Mouse (Mus musculus): ENCODE data around the gene Msi1. TPM values are rescaled to one million over a fixed set of nuclear protein-coding genes. Genes with fewer than 3 reads are reported as not detected.

Gene Msi1
- total RNA-seq, 2 experiments from 2014 or later, result 15.9 to 16.2 TPM

DNA sequence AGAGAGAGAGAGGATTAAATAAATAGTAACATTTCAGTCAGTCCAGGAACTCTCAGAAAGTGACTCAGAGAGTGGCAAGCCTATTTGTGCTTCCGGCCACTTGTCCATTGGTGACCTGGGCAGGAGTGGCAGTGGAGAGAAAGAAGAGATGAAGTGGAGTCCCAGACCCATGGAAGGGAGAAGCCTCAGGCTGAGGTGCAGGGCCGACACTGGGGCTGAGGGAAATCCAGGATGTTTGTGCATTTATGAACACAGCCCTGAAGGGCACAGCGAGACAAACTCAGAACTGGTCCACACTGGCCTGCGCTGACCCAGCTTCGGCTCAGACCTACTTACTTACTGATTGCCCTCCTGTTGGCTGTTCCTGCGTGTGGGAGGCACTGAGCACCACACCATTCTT lies 40.4 kb downstream of the Msi1 start:
- no peak for DNase-seq

DNA sequence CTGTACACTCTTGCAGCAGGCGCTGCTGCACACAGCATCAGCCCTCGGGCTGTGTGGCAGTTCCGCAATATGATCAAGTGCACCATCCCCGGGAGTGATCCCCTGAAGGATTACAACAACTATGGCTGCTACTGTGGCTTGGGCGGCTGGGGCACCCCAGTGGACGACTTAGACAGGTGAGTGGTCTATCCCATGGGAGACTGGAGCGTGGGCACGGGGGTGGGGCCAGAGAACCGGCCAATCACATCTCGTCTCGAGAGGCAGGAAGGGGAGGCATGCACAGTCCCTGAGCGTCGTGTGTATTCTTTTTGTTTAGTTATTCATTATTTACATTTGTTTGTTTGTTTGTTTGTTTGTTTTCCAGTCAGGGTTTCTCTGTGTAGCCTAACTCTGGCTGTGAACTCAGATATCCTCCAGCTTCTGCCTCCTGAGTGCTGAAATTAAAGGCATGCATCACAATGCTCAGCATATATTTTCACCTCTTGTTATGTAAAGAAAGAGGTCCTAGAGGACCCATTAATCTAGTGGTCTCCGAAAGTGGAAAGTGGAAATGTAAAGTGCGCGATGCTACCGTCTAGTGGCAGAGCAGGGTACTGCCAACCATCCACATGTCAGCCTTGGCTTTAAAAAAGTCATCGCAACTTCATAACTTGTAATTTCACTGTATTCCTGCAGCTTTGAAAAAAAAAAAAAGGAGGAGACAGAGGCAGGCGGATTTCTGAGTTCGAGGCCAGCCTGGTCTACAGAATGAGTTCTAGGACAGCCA lies 41.5 kb downstream of the Msi1 start:
- DNase-seq, result peak; percentile 78

DNA sequence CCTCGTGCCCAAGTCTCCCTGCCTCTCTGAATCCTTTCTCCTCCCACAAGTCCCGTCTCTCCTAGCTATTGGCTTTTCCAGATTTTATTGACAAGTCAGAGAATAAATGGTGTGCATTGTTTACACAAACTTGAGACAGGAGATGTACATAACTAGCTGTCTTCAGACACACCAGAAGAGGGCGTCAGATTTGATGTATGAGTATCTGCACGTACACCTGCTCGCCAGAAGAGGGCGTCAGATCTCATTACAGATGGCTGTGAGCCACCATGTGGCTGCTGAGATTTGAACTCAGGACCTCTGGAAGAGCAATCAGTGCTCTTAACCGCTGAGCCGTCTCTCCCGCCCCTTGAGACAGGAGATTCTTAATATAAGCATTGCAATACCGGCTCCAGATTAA lies 43.8 kb downstream of the Msi1 start:
- no peak for DNase-seq

DNA sequence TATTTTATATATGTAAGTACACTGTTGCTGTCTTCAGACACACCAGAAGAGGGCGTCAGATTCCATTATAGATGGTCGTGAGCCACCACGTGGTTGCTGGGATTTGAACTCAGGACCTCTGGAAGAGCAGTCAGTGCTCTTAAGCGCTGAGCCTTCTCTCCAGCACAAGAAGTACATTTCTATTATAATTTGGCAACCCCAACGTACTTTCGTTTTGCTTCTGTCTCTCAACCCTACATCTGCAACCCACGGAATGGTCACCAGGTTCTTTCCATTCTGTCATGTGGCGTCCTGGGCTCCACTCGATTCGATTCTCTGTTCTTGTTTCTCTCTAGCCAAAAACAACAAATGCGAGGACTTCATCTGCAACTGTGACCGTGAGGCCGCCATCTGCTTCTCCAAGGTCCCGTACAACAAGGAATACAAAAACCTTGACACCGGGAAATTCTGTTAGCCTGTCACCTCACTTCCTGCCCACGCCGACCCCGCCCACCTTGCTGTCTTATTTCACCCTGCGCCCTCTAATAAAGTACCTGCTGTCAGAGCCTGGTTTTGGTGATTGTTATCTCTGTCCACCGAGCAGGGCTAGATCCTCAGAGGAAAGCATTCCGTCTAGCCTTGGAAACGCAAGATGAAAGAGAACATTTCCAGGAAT lies 44.9 kb downstream of the Msi1 start:
- DNase-seq, result peak; percentile 68

DNA sequence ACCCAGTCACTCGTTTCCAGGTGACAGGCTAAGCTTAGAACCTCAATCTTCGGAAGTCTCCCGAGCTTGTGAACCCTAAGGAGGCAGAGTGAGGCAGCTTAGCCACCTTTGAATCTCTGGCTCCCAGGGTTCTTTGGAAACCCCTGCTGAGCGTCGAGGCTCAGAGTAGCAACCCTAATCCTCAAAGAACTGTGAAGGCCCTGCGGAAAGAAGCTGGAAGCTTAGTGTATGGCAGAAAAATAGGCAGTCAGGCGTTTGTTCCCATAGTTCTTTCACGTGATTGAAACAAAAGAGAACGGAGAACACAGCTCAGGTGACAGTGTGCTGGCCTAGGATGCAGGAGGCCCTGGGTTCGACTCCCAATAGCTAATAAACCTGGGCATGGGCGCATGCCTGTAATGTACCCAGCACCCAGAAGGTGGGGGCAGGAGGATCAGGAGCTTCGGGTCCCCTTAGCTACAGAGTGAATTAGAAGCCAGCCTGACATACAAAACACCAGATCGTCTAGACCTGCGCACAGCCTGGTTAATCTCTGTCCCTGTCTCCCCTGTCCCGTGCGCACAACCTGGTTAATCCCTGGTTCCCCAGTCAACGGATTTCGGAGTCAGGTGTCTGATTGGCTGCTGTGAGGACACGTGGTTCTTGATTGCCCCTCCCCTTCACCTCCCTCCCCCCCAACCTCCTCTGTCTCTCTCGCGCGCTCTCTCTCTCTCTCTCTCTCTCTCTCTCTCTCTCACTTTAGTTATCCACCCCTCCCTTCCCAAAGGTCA lies 46.1 kb downstream of the Msi1 start:
- peak; percentile 64 for DNase-seq

DNA sequence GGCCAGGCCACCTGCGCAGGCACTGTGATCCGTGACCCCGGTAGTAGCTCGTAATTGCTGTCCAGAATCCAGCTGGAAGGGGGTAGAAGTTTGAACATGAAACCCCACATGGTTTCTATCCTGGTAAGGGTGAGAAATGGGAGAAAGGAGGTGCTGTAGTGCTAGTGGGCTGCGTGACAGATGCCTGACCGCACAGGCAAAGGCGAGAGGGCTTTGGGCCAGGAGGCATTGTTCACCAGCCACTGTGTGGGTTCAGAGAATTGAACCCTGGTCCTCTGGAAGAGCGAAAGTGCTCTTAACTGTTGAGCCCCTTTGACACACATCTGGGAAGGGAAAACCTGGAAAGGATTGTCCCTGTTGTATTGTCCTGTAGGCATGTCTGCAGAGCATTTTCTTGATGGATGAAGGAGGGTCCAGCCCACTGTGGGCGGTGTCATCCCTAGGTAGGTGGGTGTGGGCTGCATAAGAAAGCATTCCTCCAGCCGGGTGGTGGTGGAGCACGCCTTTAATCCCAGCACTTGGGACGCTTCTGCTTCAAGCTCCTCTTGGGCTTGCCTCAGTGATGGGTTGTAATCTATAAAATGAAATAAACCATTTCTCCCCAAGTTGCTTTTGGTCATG lies 46.8 kb downstream of the Msi1 start:
- no peak for DNase-seq

DNA sequence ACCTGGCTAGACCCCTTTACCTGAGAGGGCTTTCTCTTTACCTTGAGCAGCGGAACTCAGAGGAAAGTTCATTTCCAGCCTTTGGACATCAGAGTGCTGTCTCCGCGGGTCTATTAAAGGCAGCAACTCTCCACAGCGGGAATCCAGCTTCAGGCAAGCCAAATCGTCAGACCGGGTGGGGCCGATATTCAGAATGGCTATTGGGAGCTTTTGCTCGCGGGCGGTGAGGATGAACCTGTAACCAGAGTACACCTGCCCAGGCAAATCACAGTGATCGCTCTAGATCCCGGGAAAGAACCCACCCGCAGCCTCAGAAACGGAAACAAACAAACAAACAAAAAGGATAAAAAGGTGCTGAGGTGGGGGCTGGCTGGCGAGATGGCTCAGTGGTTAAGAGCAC lies 50.2 kb downstream of the Msi1 start:
- DNase-seq, result no peak

DNA sequence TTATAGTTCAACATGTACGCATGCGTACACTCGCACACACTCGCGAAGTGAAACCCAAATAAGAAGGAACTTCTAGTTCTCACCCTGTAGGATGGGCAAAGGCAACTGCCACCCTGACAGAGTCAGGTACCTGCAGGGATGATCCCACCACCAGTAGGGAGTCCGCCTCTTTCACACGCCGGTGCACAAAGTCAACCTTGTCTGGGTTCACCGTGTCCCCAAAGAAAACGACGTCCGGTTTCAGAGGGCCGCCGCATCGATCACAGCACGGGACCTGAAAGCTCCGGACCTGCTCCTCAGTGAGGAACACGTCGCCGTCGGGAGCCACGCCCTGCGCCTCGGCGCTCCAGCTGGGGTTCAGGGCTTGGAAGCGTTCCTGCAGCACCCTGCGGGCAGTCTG lies 50.7 kb downstream of the Msi1 start:
- DNase-seq, result no peak

DNA sequence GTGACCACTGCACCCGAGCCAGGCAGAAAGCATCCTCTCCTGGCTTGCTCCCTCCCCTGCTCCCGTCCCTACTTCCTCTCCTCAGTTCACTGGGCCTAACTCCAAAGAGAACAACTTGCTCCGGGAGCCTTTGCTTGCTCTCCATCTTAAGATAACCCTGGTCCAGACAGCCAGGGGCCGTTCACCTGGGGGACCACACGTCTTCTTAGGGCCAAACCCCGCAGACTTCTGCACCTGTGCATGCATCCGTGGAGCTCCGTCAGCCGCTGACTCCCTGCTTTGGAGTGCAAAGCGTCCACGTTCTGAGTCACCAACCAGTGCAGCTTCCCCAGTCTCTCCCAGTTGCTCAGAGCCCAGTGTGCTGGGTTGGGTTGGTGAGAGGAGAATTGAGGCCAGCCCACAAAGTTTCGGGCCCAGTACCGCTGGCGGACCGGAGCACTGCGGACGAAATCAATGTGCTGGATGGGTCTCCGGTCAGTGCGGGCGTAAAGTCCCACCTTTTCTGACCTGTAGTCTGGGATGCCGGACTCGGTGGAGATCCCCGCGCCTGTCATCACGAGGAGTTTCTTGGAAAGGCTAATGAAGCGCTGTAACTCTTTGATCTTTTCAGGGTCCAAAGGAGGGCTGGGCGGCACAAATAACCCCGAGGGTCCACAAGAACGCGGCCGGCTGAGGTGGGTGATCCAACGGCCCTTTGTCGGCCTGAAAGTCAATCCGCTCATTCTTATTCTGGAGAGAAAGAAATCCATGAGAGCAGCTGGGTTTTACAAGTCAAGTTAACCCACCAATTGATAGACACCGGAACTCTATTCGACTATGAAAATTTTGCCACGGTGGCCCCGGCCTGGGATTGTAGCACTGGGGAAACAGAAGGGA lies 53.2 kb downstream of the Msi1 start:
- no peak for DNase-seq

DNA sequence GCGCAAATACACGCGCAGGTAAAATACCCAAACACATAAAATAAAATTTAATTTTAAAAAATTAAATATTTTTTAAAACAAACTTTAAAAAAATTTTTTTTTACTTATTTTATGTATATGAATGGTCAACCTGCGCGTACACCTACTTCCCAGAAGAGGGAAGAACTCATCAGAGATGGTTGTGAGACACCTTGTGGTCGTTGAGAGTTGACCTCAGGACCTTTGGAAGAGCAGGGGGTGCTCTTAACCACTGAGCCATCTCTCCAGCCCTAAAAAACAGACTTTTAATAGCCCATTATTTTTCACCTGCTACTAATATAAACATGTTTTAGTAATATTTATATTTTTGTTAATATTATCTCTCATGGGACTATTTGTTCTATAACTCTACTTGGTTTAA lies 54.0 kb downstream of the Msi1 start:
- no peak for DNase-seq

DNA sequence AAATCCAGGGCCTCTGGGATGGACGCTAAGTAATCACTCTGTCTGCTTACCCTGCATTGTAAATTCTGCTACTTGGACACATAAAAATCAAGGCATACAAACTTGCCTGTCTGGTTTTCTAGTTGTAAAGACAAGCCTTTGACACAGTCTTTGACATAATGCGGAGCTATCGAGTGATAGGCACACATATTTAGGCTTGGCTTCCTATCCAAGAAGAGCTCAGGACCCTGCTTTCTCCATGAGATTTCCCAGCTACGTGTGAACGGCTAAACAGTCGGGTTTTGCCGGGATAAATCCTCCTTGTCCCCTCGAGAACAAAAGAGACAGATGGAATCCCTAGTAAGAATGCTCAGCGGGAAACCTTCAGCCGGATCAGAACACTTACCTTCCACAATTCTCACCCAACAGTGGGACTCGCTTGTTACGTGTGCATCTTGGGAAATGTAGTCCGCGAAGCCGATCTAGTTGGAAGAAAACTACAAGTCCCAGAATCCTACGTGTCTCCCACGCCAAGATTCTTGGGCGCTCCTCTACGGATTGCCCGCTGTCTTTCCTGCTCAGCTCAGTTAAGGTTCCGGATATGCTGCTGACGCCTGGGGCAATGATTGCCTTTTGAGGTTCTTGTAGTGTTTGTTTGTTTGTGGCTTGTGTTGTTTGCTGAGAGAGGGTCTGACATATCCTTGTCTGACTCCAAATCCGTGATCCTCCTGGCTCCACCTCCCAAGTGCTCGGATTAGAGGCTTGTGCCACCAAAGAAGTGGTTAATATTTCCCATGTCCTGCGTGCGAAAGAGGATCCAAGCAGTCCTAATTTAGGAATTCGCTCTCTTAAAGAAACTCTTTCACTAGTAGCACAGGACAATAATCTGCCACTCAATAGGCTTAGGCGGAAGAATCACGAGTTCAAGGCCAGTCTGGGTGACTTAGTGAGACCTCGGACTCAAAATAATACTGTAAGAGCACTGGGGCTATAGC lies 54.8 kb downstream of the Msi1 start, which contains the start of gene Sirt4:
Gene Sirt4 (minus strand): TSS at position 779 of the 974 bp plus-strand sequence.
- DNase-seq, result peak; percentile 81

DNA sequence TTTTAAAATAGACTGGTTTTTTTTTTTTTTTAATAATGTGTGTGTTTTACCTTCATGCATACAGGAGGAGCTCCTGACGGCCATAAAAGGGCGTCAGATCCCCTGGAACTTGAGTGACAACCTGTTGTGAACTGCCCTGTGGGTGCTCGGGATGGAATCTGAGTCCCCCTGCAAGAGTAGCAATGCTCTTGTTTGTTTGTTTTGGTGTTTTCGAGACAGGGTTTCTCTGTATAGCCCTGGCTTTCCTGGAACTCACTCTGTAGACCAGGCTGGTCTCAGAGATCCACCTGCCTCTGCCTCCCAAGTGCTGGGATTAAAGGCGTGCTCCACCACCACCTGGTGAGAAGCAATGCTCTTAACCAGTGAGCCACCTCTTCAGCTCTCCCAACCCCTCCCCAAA lies 55.6 kb downstream of the Msi1 start:
- no peak for DNase-seq

DNA sequence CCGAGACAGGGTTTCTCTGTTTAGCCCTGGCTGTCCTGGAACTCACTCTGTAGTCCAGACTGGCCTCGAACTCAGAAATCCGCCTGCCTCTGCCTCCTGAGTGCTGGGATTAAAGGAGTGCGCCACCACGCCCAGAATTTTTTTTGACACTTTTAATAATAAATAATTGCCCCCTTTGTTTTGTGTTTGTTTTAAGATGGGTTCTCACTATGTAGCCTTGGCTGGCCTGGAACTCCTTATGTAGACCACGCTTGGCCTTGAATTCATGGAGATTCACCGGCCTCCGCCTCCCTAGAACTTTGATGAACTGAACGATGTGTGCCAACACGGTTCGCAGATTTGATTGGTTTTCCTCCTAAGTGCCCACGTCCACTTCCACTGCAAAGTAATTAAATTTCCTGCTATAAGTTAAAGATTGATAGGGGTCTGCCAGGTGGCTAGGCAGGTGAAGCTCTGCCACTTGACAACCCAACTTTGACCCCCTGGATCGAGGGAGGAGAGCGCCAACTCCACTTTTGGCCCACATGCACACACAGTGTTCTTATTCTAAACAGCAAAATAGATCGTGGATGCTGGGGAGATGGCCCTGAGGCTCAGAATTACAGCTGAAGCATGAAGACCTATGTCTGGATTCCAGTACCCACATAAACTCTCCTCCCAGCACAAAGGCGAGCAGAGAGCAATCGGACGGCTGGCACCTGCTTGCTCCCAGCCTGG lies 56.2 kb downstream of the Msi1 start:
- no peak for DNase-seq

DNA sequence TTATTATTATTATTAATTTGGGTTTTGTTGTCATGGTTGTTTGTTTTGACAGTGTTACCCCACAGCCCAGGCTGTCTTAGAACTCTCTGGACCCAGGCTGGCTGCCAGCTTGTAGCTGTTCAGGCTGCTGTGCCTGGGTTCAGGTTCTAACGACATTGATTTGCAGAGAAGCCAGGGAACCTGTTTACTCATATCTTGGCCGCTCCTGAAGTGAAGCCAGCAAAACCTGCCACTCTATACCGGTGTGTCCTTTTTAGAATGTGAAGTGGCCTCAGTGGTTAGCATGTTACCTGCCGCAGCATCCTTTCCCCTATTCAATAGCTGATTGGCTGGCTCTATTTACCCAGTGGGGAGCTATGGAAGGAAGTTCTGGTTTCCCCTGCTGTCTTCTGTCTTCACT lies 57.3 kb downstream of the Msi1 start:
- no peak for DNase-seq

DNA sequence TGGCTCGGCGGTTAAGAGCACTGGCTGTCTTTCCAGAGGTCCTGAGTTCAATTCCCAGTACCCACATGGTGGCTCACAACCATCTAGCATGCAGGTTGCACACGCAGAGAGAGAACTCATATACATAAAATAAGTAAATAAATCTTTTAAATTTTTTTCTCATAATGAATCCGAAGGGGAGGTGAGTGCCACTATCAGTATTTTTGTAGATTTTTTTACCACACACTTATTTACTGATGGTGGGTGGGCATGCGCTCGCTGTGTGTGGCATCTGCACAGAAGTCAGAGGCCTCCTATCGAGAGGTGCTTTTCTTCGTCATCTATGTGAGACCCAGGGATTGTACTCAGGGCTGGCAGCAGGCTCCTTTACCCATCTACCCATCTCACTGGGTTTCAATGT lies 58.0 kb downstream of the Msi1 start:
- DNase-seq, result no peak

DNA sequence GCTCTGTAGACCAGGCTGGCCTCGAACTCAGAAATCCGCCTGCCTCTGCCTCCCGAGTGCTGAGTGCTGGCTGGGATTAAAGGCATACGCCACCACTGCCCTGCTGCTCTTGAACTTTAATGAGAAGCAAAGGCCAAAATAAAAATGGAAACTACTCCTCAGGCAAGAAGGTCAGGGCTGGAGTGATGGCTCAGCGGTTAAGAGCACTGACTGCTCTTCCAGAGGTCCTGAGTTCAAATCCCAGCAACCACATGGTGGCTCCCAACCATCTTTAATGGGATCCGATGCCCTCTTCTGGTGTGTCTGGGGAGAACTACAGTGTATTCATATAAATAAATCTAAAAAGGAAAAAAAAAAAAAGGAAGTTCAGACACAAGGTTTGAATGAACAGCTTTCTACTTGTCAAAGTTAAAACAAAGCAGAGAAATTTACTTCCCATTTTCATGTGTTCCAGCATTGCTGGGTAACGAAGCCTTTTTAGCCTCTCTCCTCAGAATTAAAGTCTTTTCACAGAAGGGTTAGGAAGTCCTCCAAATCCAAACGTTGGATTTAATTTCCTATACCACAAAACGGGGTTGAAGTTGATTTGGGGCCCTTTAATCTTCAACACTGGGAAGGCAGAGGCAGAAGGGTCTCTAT lies 58.7 kb downstream of the Msi1 start:
- no peak for DNase-seq

DNA sequence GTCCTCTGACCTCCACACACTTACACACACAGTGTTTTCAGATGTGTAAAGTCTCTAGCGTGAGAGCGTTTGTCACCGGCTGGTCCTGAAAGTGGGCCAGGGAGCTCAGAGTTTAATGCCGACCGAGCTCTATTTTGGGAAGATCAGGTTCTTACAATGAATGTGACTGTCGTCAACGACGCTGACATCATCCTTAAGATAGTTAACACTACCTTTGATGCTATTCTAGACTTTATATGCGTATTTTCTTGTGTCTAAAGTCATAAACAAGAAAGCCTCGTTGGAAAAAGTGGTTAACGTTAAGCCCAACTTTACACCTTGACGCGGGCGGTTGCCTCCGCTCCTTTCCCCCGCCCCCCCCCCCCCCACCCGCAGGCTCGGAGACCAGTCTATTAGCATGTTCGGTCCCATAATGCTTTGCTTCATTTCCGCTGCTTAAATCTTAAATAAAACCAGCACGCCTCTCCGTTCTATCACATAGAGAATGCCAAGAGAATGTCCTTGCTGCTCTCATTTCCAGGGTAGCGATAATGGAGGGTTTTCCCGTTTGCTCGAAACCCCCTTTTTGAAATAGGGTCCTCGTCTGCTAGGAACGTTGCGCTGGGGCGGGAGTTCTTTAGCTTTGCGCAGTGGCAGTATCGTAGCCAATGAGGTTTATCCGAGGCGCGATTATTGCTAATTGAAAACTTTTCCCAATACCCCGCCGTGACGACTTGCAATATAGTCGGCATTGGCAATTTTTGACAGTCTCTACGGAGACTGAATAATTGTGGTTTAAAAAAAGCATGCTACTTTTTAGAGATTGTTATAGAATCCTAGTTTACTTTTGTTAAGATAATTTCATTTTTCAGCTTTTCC lies 59.7 kb downstream of the Msi1 start:
- DNase-seq, result peak; percentile 78
